Mouse (Mus musculus): ENCODE results near the gene Preb.

DNA sequence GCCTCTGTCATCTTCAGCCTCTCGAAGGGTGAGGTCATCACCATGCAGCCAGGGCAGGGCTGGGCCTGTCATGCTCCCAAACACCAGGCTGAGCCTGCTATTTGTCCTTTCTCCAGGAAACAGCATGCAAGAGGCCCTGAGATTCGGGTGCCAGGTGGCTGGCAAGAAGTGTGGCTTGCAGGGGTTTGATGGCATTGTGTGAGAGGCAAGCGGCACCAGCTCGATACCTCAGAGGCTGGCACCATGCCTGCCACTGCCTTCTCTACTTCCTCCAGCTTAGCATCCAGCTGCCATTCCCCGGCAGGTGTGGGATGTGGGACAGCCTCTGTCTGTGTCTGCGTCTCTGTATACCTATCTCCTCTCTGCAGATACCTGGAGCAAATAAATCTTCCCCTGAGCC lies 29.3 kb downstream of the Preb start:
- TF ChIP-seq CHD2 (IDR thresholded peaks at IDR 0.05; ENCODE audit: low read depth, low read length), result no peak
- no peak for TF ChIP-seq HCFC1 (IDR thresholded peaks at IDR 0.05; ENCODE audit: borderline replicate concordance, insufficient read depth, low read length)
- no peak for TF ChIP-seq MAFK (IDR thresholded peaks at IDR 0.05; ENCODE audit: insufficient read depth, low read depth, low read length)
- no peak for TF ChIP-seq ZNF384 (IDR thresholded peaks at IDR 0.05; ENCODE audit: low read depth, low read length)

Data from ES-E14 (cell line).